Mouse (Mus musculus): ENCODE data around the gene Usp25.

DNA sequence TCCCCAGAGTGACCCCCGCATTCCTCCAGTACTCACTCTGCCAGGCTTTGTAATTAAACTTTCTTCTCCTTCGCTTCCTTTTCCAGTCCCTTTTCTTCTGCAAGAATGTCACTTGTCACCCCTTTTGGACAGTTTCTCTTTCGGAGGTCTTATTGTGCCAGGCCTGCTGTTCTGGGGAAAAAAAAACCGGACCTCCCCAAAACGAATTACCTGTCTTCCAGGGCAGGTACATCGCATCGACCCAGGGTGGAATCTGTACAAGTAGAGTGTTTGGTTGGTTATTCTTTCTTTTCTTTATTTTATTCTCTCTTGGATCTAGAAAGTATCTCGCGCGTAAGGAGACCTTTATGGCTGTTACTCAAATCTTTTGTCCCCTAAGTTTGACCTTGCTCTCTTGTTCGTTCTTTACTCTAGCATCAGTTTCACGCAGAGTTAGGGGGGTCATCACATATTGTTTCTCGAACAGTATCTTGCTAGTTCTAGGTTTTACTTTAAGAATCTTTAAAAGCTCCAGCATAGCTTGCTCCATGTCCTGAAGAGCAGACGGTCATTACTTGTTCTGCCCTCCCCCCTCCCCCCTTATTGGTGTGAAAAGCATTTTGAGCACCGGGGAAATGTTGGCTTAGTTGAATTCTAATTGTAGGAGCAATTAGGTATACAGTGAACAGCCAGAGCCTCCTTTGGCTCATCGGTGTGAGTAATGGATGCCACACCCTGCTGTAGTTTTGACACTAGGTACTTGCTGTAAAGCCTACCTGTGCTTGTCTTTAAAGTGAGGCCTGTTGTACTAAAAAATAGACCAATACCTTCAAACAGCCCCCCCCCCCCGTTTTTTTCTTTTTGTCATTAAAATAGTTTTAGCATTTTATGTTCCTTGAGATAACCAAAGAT lies 1.1 kb downstream of the Usp25 start:
- TF ChIP-seq POLR2A (IDR thresholded peaks at IDR 0.05; ENCODE audit: insufficient read depth, low read depth, low read length) (no peak), CTCF (IDR thresholded peaks at IDR 0.05; ENCODE audit: insufficient read depth, low read depth, low read length) (no peak)
